Mouse (Mus musculus) 416B (cell line): ENCODE measurements around the gene Casp6.

Source experiments
- DNase-seq: peaks from one replicate; pipeline ENCODE4 v3.0.0; 2011; ENCODE audit warnings: low read depth

The Casp6 gene

DNA sequence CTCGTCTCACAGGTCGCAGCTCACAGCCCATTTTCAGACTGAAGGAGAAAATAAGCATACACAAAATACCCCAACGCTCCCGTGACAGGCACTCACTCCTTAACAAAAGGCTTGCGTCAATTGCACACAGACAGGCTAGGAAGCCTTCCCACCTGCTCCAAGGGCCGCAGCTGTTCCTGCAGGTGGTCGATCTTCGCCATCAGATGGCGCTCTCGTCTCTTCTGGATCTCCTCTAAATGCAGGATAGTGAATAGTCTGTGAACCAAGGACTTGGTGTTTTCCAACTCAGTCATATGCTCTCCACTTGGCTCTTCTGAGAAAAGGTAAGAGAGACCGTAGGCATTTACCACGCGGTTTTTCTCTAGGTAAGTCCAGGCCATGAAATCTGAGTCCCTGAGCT is 17.2 kb downstream of the Casp6 start:
- DNase-seq: peak; percentile 63

DNA sequence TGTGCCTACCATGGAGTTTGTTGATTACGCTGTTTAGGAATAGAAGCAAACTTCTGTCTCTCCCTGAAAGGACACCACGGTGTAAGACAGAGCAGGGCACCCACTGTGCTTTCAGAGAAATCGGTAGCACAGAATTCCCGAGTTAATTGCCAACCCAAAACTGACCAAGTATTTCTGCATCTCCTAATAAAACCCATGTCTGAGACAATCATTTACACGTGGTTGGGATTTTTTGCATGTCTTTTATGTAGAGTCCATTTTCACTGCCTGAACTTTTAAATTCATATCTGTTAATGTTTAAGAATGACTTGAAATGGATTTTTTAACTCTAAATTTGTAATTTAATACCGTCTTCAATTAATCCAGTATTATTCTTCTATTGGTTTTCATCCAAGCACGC is 22.4 kb downstream of the Casp6 start:
- no peak for DNase-seq

DNA sequence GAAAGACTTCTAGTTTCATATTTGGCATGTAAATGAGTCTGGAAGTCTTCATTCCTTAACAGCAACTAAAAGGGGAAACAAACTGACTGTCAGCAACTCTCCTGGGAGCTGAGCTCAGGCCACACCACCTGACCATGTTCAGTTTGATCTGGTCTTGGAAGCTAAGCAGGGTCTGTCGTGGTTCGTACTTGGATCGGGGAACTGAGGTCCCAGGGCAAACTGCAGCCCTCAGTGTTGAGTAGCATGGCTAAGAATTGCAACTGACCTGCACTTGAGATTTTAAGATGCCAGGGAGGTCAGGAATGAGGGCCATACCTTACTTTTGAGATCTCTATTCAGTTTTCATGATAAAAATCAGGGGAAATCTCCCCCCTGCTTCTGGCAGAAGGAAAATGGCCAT is 24.6 kb downstream of the Casp6 start:
- DNase-seq: no peak

DNA sequence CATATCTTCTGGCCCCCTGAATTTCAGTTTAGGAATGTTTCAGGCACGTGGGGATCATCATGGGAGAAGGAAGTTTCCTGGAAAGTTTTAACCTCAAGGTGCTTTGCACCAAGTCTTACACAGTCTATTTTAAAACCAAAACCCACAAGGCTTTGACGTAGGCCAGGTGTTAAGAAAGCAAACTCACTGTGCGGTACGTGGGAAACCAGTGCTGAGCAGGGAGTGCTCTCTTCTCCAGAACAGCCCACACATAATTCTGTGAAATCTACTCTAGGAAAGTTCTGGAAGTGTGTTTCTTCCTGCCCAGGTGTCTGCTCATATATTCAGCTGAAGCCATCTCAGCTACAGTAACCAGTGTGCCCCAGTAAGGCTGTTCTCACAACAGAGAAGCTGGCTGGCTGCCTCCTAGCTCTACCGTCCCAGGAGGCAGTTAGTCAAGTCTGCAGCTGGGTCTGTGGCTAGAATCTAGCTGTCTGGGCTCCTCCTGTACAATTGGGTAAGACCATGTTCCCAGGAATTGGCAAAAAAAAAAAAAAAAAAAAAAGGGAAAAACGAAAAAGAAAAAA is 29.1 kb downstream of the Casp6 start:
- DNase-seq: no peak

DNA sequence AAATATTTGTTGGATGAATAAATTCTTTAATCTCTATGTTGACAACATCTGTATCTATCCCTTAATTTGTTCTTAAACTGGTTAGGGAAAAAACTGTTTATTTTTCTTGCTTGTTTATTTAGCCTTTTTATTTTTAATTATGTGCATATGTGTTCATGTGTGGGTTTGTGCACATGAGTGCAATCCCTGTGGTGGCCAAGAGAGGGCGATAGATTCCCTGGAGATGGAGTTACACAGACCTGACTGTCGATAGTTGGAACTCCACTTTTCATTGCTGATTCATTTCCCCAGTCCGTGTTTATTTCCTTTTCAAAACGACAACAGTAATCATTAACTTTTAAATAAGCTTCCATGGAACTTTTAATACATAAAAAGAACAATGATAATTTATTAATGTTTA is 31.2 kb downstream of the Casp6 start:
- DNase-seq: peak; percentile 67

DNA sequence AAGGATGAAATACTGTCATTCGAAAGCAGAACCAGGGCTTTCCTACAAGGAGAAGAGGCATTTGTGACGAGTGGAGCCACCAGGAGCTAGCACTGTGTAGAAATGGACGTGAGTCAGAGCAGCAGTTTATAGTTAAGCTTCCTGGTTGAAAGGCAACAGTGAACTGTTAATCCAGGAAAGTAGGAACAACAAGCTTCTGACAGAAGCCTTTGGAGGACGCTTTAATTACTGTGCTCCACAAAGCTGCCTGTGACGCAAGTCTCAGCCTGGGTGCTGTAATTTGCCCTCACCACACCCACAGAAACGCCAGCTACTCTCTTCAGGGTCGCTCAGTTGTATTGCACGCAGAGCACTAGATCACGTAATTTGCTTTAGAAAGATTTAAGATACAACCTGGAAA is 35.3 kb downstream of the Casp6 start:
- DNase-seq: peak; percentile 29

DNA sequence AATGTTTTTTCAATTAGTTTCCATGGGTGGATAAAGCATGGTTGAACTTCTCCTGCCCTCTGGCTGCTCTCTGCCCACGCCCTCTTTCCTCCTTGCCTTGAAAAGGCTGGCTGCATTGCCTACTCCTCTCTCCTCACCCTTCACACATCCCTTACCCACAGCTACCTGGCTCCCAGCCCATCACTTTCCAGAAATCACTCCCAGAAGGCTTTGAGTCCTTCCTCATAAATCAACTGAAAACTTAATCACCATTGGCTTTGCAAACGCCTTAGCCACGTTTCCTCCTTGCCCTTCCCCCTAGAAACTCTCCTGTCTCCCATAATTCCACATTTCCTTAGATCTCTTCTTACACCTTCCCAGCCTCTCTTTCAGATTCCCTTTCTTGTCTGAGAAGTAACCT is 36.6 kb downstream of the Casp6 start:
- no peak for DNase-seq

DNA sequence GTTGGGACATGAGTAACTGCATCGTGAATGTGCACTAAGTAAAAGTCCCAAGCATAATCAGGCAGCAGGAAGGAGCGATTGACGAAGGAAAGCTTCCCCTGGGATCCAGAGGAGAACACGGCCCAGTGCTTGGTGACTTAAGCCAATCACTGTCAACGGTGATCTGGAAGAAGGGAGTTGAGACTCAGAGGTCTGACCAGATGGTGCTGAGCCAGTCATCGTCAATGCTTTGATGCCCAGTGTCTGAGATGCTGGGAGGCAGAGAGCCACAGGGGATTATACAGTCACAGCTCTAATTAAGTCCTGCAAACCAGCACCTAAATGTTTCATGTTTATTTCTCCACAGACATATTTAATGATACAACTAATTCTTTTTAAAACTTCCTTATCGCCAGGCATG is 37.8 kb downstream of the Casp6 start:
- no peak for DNase-seq

DNA sequence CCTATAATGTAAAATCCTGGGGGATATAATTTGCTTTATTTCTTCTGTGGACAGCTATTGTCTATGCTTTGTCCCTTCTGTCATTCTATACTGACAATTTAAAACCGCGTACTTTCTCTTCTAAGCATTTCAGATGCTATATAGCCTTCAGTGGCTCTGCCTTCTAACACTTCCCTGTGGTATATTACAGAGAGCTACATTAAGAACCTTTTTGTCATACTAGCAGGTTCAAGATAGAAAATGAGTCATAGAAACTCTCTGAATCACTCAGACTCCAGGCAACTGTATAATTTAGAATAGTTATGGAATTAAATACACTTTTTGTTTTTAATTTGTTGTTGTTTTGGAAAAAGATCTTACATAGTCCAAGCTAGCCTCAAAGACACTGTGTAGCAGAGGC is 39.6 kb downstream of the Casp6 start:
- DNase-seq: no peak

DNA sequence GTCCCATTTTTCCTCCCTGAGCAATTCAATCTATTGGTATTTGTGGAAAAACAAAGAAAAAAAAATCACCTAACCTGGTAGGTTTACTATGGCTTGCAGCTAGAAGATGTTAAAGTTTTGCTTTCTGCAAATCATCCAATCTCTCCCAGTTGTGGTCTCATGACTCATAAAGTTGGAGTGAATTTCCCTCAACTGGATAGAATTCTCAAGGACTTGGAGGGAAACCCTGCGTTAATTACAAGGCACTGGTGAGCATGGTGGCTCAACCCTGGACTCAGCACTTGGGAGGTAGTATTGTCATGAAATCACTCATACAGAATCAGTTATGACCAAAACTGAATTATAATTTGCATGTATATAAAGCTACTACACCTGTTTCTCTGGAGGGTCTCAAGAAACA is 40.1 kb downstream of the Casp6 start:
- DNase-seq: no peak

DNA sequence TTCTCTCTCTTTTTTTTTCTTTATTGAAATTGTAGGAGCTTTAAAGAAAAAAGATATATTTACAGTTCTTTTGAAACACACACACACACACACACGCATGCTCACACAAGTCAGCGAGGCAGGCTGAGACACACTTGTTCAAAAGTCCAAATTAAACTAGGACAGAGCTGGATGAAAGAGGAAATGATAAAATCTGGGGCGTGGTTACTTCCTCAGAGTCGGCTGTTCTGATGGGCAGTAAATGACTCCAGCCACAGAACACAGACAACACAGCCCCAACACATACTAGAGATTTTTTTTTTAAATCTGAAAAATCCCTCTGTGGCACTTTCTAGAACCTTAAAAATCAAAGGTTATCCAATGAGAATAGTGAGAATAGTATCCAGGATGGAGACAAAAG is 42.6 kb downstream of the Casp6 start:
- DNase-seq: peak; percentile 38

DNA sequence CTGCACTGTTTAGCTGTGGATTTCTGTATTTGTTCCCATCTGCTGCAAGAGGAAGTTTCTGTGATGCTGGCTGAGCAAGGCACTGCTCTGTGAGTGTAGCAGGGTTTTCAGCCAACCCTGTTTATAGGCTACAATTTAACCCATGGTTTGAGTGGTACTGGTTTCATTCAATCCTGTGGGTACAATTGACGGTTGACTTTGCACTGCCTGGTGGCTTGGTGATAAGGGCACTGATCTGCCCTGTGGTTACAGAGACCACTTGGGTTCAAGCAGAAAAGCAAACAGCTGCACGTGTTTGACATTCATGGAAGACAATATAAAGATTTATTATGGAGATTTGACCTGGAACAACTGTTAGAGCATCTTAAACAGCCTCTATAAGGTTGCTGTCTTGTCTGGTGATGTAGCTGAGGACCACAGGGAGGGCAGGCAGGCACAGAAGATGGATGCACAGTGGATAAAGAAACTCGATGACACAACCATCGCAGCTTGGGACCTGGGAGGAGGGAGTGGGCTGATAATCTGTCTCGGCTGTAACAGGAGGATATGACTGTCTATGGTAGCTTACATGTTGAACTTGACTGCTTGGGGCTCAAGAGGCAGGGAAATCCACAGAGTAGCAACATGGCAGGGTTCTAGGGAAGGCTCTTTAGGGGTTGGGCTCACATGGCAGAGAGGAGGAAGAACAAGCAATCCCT is 45.1 kb downstream of the Casp6 start:
- DNase-seq: peak; percentile 69

DNA sequence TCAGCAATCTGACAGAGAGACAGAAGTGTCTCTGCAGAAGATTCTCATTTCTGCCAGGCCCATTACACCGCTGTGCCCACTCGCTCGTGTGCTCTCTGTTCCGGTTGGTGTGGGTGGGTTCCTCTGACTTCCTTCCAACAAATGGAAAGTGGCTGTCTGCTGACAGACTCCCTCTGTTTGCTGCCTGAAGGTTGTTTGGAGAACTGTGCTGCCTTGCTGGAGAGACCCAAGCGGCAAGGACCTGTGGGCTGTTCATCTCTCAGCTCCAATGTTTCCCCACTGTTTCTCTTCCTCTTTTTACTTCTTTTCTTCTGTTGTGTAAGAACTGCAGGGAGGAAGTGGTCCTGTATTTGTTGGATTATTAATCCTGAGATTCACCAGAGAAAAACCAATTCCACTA is 47.1 kb downstream of the Casp6 start:
- DNase-seq: no peak

DNA sequence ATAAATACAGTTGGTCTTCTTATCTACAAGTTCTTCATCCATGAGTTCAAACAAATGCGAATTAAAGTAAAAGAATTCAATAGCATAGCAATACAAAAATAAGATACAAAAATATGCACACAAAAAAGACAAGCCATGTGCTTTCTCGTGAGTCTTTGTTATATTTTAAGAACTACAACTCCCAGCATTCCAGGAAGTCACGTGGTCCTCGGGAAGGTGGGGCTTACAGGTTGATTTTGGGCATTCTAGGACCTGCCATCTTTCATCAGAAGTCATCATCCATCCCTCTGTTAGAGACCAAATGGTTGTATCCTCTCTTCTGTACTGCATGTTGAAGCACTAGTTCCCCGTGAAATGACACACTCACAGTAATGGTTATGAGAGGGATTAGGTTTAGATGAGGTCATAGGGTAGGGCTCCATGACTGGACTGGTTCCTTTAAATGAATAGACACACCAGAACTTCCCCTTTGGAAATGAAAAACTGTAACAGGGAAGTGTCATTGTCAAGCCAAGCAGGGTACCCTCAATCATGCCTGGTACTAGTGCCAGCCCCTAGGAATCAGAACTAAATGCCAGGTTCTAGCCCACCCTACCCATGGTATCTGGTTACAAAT is 48.0 kb downstream of the Casp6 start:
- peak; percentile 19 for DNase-seq

DNA sequence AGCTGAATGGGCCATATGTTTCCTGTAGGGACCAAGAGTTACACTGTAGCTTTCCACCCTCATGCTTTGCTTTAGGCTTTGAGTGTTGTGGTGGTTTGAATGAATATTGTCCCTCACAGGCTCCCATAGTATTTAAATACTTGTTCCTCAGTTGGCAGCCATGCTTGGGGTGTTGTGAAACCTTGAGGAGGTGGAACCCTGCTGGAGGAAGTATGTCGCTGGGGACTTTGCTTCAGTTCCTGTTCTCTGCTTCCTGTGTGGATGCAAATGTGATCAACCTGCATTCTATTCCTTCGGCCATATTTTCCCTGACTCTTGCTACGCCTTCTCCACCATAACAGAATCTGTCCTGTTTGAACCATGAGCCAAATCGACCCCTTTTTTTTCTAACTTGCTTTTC is 52.1 kb downstream of the Casp6 start:
- DNase-seq: peak; percentile 37

DNA sequence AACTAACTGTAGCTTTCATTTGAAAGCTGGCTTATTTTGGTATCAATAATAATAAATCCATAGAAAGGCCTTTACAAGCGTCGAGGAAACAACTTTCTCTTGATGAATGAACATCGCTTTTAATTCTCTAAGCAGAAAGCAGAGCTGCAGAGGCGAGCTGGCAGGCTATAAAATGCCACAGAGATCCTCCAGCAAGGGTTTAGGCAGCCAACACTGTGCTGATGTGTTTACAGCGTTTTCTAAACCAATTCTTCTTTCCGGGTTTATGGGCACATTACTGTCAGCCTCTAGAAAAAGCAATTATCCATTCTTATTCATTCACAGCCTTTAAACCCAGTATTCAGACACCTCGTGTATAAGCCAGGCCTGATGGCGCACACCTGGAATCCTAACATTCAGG is 61.3 kb downstream of the Casp6 start:
- DNase-seq: no peak
